Mouse (Mus musculus) myocyte (in vitro differentiated cells): Measurements from ENCODE around the gene Adamts16. TPM values are rescaled to one million over a fixed set of nuclear protein-coding genes. Genes with fewer than 3 reads are reported as not detected.
"Not testable (repeated sequence)": the region's sequence is repeated elsewhere in the genome, so short reads cannot be mapped to it uniquely, and the experiment has no call there.

Experiments
- H3K27me3 ChIP-seq: one replicate; pipeline ENCODE4 v1.6.1; 2011; ENCODE audit not compliant: control insufficient read depth, insufficient read depth, insufficient read length
- H3K36me3 ChIP-seq: one replicate; pipeline ENCODE4 v1.6.1; 2011; ENCODE audit not compliant: control insufficient read depth, insufficient read depth
- H3K4me2 ChIP-seq: one replicate; pipeline ENCODE4 v1.6.1; 2011; ENCODE audit warnings: low read depth, control low read depth
- H3K4me3 ChIP-seq: one replicate; pipeline ENCODE4 v1.5.1; 2011; ENCODE audit warnings: mild to moderate bottlenecking, control low read depth, moderate library complexity
- H3K79me2 ChIP-seq: one replicate; pipeline ENCODE4 v1.6.1; 2011; ENCODE audit not compliant: control insufficient read depth, insufficient read depth
- H3ac ChIP-seq: one replicate; pipeline ENCODE4 v1.6.1; 2011; ENCODE audit not compliant: control insufficient read depth, insufficient read length
- CEBPB ChIP-seq: IDR thresholded peaks from 2 replicates; pipeline ENCODE4 v1.6.1; 2011; ENCODE audit warnings: mild to moderate bottlenecking, moderate library complexity; ENCODE audit not compliant: poor library complexity, insufficient read depth, severe bottlenecking
- E2F4 ChIP-seq: IDR thresholded peaks from one replicate; pipeline ENCODE4 v1.6.1; 2011; ENCODE audit warnings: mild to moderate bottlenecking, control low read depth, moderate library complexity; ENCODE audit not compliant: insufficient read depth
- MAX ChIP-seq: IDR thresholded peaks from one replicate; pipeline ENCODE4 v1.6.1; 2011; ENCODE audit warnings: low read depth, mild to moderate bottlenecking, control low read depth
- MYOD1 ChIP-seq, 3 experiments: IDR thresholded peaks; one replicate each; pipeline ENCODE4 v1.6.1; 2011; ENCODE audit warnings: control low read depth in 2 of 3, low read depth in 2 of 3, mild to moderate bottlenecking in 2 of 3, moderate library complexity in 1 of 3; ENCODE audit not compliant: insufficient read length in 2 of 3, control insufficient read depth in 1 of 3
- MYOG ChIP-seq, 3 experiments: IDR thresholded peaks; one replicate each; pipeline ENCODE4 v1.6.1; 2011; ENCODE audit warnings: control low read depth in 2 of 3, low read depth in 2 of 3, mild to moderate bottlenecking in 2 of 3; ENCODE audit not compliant: insufficient read length in 2 of 3, control insufficient read depth in 1 of 3, insufficient read depth in 1 of 3
- POLR2A ChIP-seq: IDR thresholded peaks from one replicate; pipeline ENCODE4 v1.6.1; 2011; ENCODE audit warnings: low read depth, mild to moderate bottlenecking, control low read depth, moderate library complexity; ENCODE audit not compliant: insufficient read length
- POLR2AphosphoS2 ChIP-seq: IDR thresholded peaks from one replicate; pipeline ENCODE4 v1.6.1; 2011; ENCODE audit warnings: low read depth, control low read depth; ENCODE audit not compliant: insufficient read length
- REST ChIP-seq: IDR thresholded peaks from one replicate; pipeline ENCODE4 v1.6.1; 2011; ENCODE audit warnings: mild to moderate bottlenecking, control low read depth, moderate library complexity; ENCODE audit not compliant: insufficient read depth, insufficient read length
- SRF ChIP-seq: IDR thresholded peaks from one replicate; pipeline ENCODE4 v1.6.1; 2011; ENCODE audit warnings: low read depth; ENCODE audit not compliant: control insufficient read depth, insufficient read length
- TCF12 ChIP-seq: IDR thresholded peaks from one replicate; pipeline ENCODE4 v1.6.1; 2011; ENCODE audit warnings: mild to moderate bottlenecking, control low read depth; ENCODE audit not compliant: poor library complexity, insufficient read depth, severe bottlenecking
- TCF3 ChIP-seq: IDR thresholded peaks from one replicate; pipeline ENCODE4 v1.6.1; 2011; ENCODE audit warnings: low read depth, control low read depth; ENCODE audit not compliant: insufficient read length
- USF1 ChIP-seq: IDR thresholded peaks from one replicate; pipeline ENCODE4 v1.6.1; 2011; ENCODE audit warnings: low read depth, mild to moderate bottlenecking, control low read depth, moderate library complexity
- polyA plus RNA-seq: library from polyadenylated mRNA; unstranded; fragments of >200 nt; fragmentation: generic; extraction: Trizol; gene quantifications from one replicate; pipeline ENCODE4 v1.2.1, GENCODE M21; 2012; ENCODE audit warnings: missing spikeins

The Adamts16 gene
- polyA plus RNA-seq, 1 experiment: 0.67 TPM

GRCm38 (mm10) chr13:70877550-70877913, 35.9 kb upstream of the Adamts16 start:
- Histone ChIP-seq H3ac (no peak overlapping the region), H3K27me3 (peaks cover 55% of the 10 kb centered on the region), H3K4me3 (no peak overlapping the region), H3K79me2 (no peaks in the 10 kb centered on the region), H3K4me2 (no peak overlapping the region), H3K36me3 (no peaks in the 10 kb centered on the region)
- TF ChIP-seq TCF3 (no peak), TCF12 (no peak), E2F4 (no peak), POLR2AphosphoS2 (no peak), MYOG (IDR thresholded peaks at IDR 0.05; ENCODE audit: control insufficient read depth in 1 of 3, insufficient read depth in 1 of 3, insufficient read length in 2 of 3, low read depth in 2 of 3) (no peak), POLR2A (no peak), SRF (no peak), REST (no peak), CEBPB (no peak), USF1 (no peak), MAX (no peak), MYOD1 (IDR thresholded peaks at IDR 0.05; ENCODE audit: control insufficient read depth in 1 of 3, insufficient read length in 2 of 3, low read depth in 2 of 3) (no peak)

GRCm38 (mm10) chr13:70876648-70877549, 35.3 kb upstream of the Adamts16 start:
- Histone ChIP-seq H3K4me2 (no peak overlapping the region), H3ac (no peak overlapping the region), H3K79me2 (no peaks in the 10 kb centered on the region), H3K4me3 (no peak overlapping the region), H3K36me3 (no peaks in the 10 kb centered on the region), H3K27me3 (peaks cover 49% of the 10 kb centered on the region)
- TF ChIP-seq MAX (no peak), SRF (no peak), TCF12 (no peak), TCF3 (no peak), REST (no peak)

GRCm38 (mm10) chr13:70875411-70875949, 33.9 kb upstream of the Adamts16 start:
- no peak overlapping the region for H3ac ChIP-seq
- no peak overlapping the region for H3K4me2 ChIP-seq
- TF ChIP-seq TCF12 (no peak), SRF (no peak), REST (no peak), MYOG (IDR thresholded peaks at IDR 0.05; ENCODE audit: control insufficient read depth in 1 of 3, insufficient read depth in 1 of 3, insufficient read length in 2 of 3, low read depth in 2 of 3) (no peak), POLR2A (no peak), MAX (no peak), CEBPB (no peak), POLR2AphosphoS2 (no peak), E2F4 (no peak), TCF3 (no peak), USF1 (no peak), MYOD1 (IDR thresholded peaks at IDR 0.05; ENCODE audit: control insufficient read depth in 1 of 3, insufficient read length in 2 of 3, low read depth in 2 of 3) (no peak)

GRCm38 (mm10) chr13:70874741-70875140, 33.1 kb upstream of the Adamts16 start:
- Histone ChIP-seq H3K27me3 (peaks cover 36% of the 10 kb centered on the region), H3K36me3 (no peaks in the 10 kb centered on the region), H3ac (no peak overlapping the region), H3K4me3 (no peak overlapping the region), H3K4me2 (no peak overlapping the region), H3K79me2 (no peaks in the 10 kb centered on the region)
- TF ChIP-seq CEBPB (no peak), E2F4 (no peak), MYOD1 (IDR thresholded peaks at IDR 0.05; ENCODE audit: control insufficient read depth in 1 of 3, insufficient read length in 2 of 3, low read depth in 2 of 3) (no peak), MYOG (IDR thresholded peaks at IDR 0.05; ENCODE audit: control insufficient read depth in 1 of 3, insufficient read depth in 1 of 3, insufficient read length in 2 of 3, low read depth in 2 of 3) (no peak), POLR2A (no peak), TCF3 (no peak), SRF (no peak), REST (no peak), POLR2AphosphoS2 (no peak), MAX (no peak), USF1 (no peak), TCF12 (no peak)

More at GRCm38 (mm10) chr13:70875411-70875949, 33.9 kb upstream of the Adamts16 start:
- H3K36me3 ChIP-seq: no peaks in the 10 kb centered on the region
- no peaks in the 10 kb centered on the region for H3K79me2 ChIP-seq
- no peak overlapping the region for H3K4me3 ChIP-seq
- H3K27me3 ChIP-seq: peaks cover 39% of the 10 kb centered on the region

GRCm38 (mm10) chr13:70873851-70874250, 32.2 kb upstream of the Adamts16 start:
- H3ac ChIP-seq, H3K36me3 ChIP-seq, H3K4me3 ChIP-seq, H3K4me2 ChIP-seq, H3K79me2 ChIP-seq: not testable (repeated sequence)
- H3K27me3 ChIP-seq: peaks cover 36% of the 10 kb centered on the region
